Mouse (Mus musculus) liver, embryonic 14.5 days (tissue): ENCODE measurements around the gene Trabd2b.

ENCODE experiments used
- CTCF ChIP-seq: IDR thresholded peaks from 2 replicates; pipeline ENCODE4 v1.5.1; 2016; ENCODE audit warnings: antibody characterized with exemption, low read depth, control low read depth
- EP300 ChIP-seq: IDR thresholded peaks from 2 replicates; pipeline ENCODE4 v1.6.1; 2016; ENCODE audit warnings: antibody characterized with exemption, low read depth

GRCm38 (mm10) chr4:114612827-114613226 lies 206.3 kb downstream of the Trabd2b start:
- no peak for TF ChIP-seq CTCF
- no peak for TF ChIP-seq EP300
